Mouse (Mus musculus) intestine, embryonic 16.5 days (tissue): ENCODE results near the gene Gm10697. TPM values are rescaled to one million over a fixed set of nuclear protein-coding genes. Genes with fewer than 3 reads are reported as not detected.
A peak's percentile ranks its signal among the peaks of the same experiment; 100 is the strongest.
"Not testable (repeated sequence)": the region's sequence is repeated elsewhere in the genome, so short reads cannot be mapped to it uniquely, and the experiment has no call there.

ENCODE experiments used
- ATAC-seq: fragments of 200-750 bp; cut with Nextera tagmentation; 2 replicates; pipeline ENCODE4 v1.8.0; 2017; ENCODE audit warnings: moderate TSS enrichment, moderate library complexity
- H3K27ac ChIP-seq: fragments of 300-500 bp; sonication (generic); 2 replicates; pipeline ENCODE4 v1.5.1; 2014; ENCODE audit warnings: mild to moderate bottlenecking, low read length
- H3K27me3 ChIP-seq: fragments of 300-500 bp; sonication (generic); replicated peaks from 2 replicates; pipeline ENCODE4 v1.6.1; 2014; ENCODE audit warnings: low read length, control low read depth, mixed read lengths; ENCODE audit not compliant: control insufficient read depth, insufficient read depth
- H3K36me3 ChIP-seq: fragments of 300-500 bp; sonication (generic); 2 replicates; pipeline ENCODE4 v1.6.1; 2014; ENCODE audit warnings: low read length, control low read depth; ENCODE audit not compliant: control insufficient read depth, insufficient read depth
- H3K4me1 ChIP-seq: fragments of 300-500 bp; sonication (generic); 2 replicates; pipeline ENCODE4 v1.6.1; 2014; ENCODE audit warnings: low read length, control low read depth, mixed read lengths; ENCODE audit not compliant: control insufficient read depth, insufficient read depth
- H3K4me2 ChIP-seq: fragments of 300-500 bp; sonication (generic); 2 replicates; pipeline ENCODE4 v1.6.1; 2014; ENCODE audit warnings: low read depth, low read length, control low read depth
- H3K4me3 ChIP-seq: fragments of 300-500 bp; sonication (generic); 2 replicates; pipeline ENCODE4 v1.5.1; 2014; ENCODE audit warnings: mild to moderate bottlenecking, low read length
- H3K9ac ChIP-seq: fragments of 300-500 bp; sonication (generic); 2 replicates; pipeline ENCODE4 v1.6.1; 2014; ENCODE audit warnings: low read depth, low read length
- H3K9me3 ChIP-seq: fragments of 300-500 bp; sonication (generic); 2 replicates; pipeline ENCODE4 v1.6.1; 2016; ENCODE audit warnings: low read length, control low read depth; ENCODE audit not compliant: control insufficient read depth
- WGBS: fragments of 180-500 bp; shearing (Covaris S2); extraction: QIAGEN DNeasy Blood & Tissue Kit; methylation state at CpG from one replicate; pipeline ENCODE4 v1.1.7; 2014; 5-methylcytosine and 5-hydroxymethylcytosine counted together
- polyA plus RNA-seq: library from polyadenylated mRNA; unstranded; fragments of >200 nt; fragmentation: Nextera tagmentation; extraction: Ambion mirVana; gene quantifications from 2 replicates; pipeline ENCODE4 v1.2.1, GENCODE M21; 2015

Gene Gm10697
- polyA plus RNA-seq = not detected in 2 replicates

DNA sequence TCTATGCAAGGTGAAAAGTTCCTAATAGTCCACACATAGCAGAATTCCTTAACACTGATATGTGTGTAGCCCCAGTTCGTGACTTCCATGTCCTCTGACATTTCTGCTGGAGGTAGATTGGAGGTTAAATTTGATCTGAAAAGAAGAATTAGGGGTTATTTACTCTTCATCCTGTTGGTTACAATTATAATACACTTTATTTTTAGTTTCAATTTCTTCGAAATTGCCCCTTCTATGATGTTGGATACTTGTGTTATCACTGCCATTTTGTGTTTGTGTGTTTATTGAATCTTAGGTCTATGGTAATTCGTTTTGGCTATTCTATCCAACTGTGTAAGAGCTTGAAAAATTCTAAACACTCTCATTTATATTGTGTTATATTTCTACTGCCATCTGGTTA lies at the start of gene Gm10697:
Gm10697 (minus strand) TSS at position 101 of the 400 bp plus-strand sequence.
- H3K27me3 ChIP-seq, H3K36me3 ChIP-seq, H3K27ac ChIP-seq, H3K9me3 ChIP-seq, ATAC-seq, H3K4me3 ChIP-seq, H3K9ac ChIP-seq, H3K4me2 ChIP-seq, H3K4me1 ChIP-seq: not testable (repeated sequence)
- 80% methylated on average over 1 of the region's 3 CpGs for WGBS

DNA sequence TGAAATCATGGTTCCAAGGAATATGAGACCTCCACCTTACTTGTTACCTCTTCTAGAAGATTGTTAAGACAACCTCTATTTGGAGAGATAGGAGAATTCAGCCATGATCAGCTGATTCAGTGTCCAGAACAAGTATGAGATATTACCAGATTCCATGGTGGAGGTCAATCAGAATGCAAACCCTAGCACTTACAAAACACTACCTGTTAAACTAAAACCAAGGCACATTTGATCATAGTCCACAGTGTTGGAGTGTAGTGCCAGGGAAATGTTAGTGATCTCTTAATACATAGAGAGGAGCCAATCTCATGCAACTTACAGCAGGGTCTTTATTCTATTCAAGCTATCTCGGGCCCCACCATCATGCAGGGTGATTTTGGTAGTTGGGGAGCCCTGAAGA lies 42.6 kb upstream of the Gm10697 start:
- H3K27ac ChIP-seq, ATAC-seq, H3K9me3 ChIP-seq, H3K4me1 ChIP-seq, H3K9ac ChIP-seq, H3K27me3 ChIP-seq, H3K4me2 ChIP-seq, H3K36me3 ChIP-seq, H3K4me3 ChIP-seq: not testable (repeated sequence)
- 68% methylated on average over 1 of the region's 1 CpGs for WGBS

DNA sequence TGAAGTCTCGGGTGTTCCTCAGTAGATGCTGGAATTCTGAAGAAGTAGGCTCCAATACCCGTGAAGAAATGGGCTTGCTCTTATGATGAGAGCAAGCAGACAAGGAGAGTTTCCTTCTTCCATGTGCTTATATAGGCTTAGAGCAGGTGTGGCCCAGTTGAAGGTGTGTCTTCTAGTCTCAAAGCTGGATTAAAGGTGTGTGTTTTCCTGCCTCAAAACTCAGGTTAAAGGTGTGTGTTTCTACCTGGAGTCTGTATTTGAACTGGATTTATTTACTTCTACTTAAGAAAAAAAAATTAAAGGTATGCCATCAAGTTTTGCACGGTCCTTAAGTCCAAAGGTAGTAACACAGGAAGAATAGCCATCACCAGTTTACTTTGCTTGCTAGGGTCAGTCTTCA lies 17.7 kb downstream of the Gm10697 start, which contains the start of gene Gm9125:
Gm9125 (minus strand) TSS at position 101 of the 400 bp plus-strand sequence.
- 59% methylated on average over 1 of the region's 3 CpGs for WGBS
- not testable (repeated sequence) for H3K9ac ChIP-seq, ATAC-seq, H3K27me3 ChIP-seq, H3K4me2 ChIP-seq, H3K4me3 ChIP-seq, H3K27ac ChIP-seq, H3K9me3 ChIP-seq, H3K4me1 ChIP-seq, H3K36me3 ChIP-seq

DNA sequence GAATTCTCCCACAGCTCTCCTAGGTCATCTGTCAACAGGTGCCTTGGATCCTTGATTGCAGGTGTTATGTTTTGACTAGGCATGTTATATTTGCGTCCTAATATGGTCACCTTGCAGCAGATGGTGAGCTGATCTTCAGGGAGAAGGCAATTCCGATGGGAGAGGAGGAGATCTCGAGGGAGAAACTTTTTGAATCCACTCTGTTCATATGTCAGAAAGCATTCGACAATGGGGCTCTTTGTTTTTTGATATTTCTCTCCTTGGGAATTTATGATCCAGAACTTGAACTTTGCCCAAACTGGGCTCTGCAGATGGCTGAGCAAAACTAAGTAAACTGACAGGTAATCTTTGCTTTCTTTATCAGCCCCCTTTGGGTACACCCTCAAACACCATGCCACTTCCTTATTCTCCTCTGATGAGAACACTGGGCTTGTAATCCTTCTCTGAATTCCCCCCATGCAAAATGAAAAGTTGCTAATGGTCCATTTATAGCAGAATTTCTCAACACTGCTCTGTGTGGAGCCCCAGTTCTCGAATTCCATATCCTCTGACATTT lies 22.8 kb downstream of the Gm10697 start:
- not testable (repeated sequence) for H3K4me2 ChIP-seq, H3K9ac ChIP-seq, H3K36me3 ChIP-seq, H3K27me3 ChIP-seq, H3K4me3 ChIP-seq, H3K9me3 ChIP-seq, H3K27ac ChIP-seq, H3K4me1 ChIP-seq
- no CpG with 5 or more reads among the region's 5 CpGs for WGBS
- ATAC-seq = peak; percentile 98

DNA sequence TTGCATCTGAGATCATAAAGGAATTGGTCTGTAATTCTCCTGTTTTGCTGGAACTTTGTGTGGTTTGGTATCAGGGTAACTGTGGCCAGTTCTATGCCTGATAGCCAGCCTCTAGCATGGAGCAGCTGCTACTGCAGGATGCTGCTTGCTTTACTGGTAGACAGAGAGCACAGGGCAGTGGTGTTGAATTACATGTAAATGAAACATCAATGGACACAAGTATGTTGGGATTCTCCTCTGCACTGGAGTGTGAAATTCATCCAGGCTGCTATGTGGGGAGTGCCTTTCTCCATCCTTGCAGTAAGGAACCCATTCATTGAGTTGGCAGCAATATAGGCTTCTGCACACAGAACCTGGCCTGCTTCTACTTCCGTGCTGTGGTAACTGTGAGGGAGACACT lies 34.2 kb downstream of the Gm10697 start:
- H3K4me3 ChIP-seq, H3K36me3 ChIP-seq, H3K27ac ChIP-seq, H3K27me3 ChIP-seq, ATAC-seq, H3K4me2 ChIP-seq, H3K4me1 ChIP-seq, H3K9me3 ChIP-seq, H3K9ac ChIP-seq: not testable (repeated sequence)
- WGBS = 76% methylated on average over 1 of the region's 1 CpGs

DNA sequence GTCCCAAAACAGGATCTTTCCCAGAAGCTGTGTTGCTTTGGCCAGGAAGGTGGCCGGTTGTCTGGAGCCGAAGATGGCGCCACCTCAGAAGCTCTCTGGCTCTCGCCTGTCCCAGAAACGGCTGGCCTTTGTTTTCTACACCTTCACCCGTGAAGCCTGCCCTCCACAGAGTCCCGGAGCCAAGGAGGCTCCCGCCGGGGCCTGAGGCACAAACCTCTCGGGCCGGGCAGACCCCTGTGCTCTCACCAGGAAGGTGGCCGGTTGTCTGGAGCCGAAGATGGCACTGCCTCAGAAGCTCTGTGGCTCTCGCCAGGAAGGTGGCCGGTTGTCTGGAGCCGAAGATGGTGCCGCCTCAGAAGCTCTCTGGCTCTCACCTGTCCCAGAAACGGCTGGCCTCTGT lies 38.0 kb downstream of the Gm10697 start:
- not testable (repeated sequence) for H3K27me3 ChIP-seq, H3K4me3 ChIP-seq, H3K27ac ChIP-seq, H3K4me2 ChIP-seq, H3K36me3 ChIP-seq, H3K9me3 ChIP-seq, H3K4me1 ChIP-seq, ATAC-seq, H3K9ac ChIP-seq
- 89% methylated on average over 16 of the region's 18 CpGs for WGBS

Other genes with a start within 250 kb of the Gm10697 start
- not detected in 2 replicates for gene Tdpoz3, start 246.6 kb downstream of the Gm10697 start, polyA plus RNA-seq
- 0.12 and 0.16 TPM in 2 replicates for gene Gm9117, start 129.1 kb downstream of the Gm10697 start, polyA plus RNA-seq
- gene Tdpoz5, start 111.3 kb downstream of the Gm10697 start, polyA plus RNA-seq = not detected in 2 replicates
- 0.06 and 0.24 TPM in 2 replicates for gene Gm9125, start 17.8 kb downstream of the Gm10697 start, polyA plus RNA-seq
- gene Gm10696, start 105.5 kb upstream of the Gm10697 start, polyA plus RNA-seq = not detected in 2 replicates
- not detected in 2 replicates for gene Gm5286, start 124.1 kb upstream of the Gm10697 start, polyA plus RNA-seq
- gene Gm4778, start 191.4 kb upstream of the Gm10697 start, polyA plus RNA-seq = not detected in 2 replicates
- gene Them4, start 237.4 kb upstream of the Gm10697 start, polyA plus RNA-seq = 18.5 and 19.4 TPM in 2 replicates